Mouse (Mus musculus) embryonic facial prominence, embryonic 15.5 days (tissue): Measurements from ENCODE around the gene Polh. TPM values are rescaled to one million over a fixed set of nuclear protein-coding genes. Genes with fewer than 3 reads are reported as not detected.

Experiments
- ATAC-seq: fragments of 200-750 bp; cut with Nextera tagmentation; 2 replicates; pipeline ENCODE4 v1.8.0; 2017; ENCODE audit warnings: low read depth, moderate TSS enrichment; ENCODE audit not compliant: insufficient number of reproducible peaks, low FRiP score, low TSS enrichment
- H3K27ac ChIP-seq: fragments of 300-500 bp; sonication (generic); replicated peaks from 2 replicates; pipeline ENCODE4 v1.5.1; 2015; ENCODE audit warnings: mild to moderate bottlenecking, inconsistent platforms
- H3K27me3 ChIP-seq: fragments of 300-500 bp; sonication (generic); 2 replicates; pipeline ENCODE4 v1.6.1; 2015; ENCODE audit warnings: inconsistent platforms
- H3K36me3 ChIP-seq: fragments of 300-500 bp; sonication (generic); 2 replicates; pipeline ENCODE4 v1.6.1; 2015; ENCODE audit warnings: mild to moderate bottlenecking, inconsistent platforms
- H3K4me1 ChIP-seq: fragments of 300-500 bp; sonication (generic); 2 replicates; pipeline ENCODE4 v1.6.1; 2015; ENCODE audit warnings: inconsistent platforms
- H3K4me2 ChIP-seq: fragments of 300-500 bp; sonication (generic); replicated peaks from 2 replicates; pipeline ENCODE4 v1.6.1; 2015; ENCODE audit warnings: mild to moderate bottlenecking, inconsistent platforms
- H3K4me3 ChIP-seq: fragments of 300-500 bp; sonication (generic); replicated peaks from 2 replicates; pipeline ENCODE4 v1.5.1; 2015; ENCODE audit warnings: mild to moderate bottlenecking, inconsistent platforms
- H3K9ac ChIP-seq: fragments of 300-500 bp; sonication (generic); 2 replicates; pipeline ENCODE4 v1.6.1; 2015; ENCODE audit warnings: inconsistent platforms
- H3K9me3 ChIP-seq: fragments of 300-500 bp; sonication (generic); replicated peaks from 2 replicates; pipeline ENCODE4 v1.6.1; 2016; ENCODE audit warnings: inconsistent platforms
- WGBS: fragments of 180-500 bp; shearing (Covaris S2); methylation state at CpG from one replicate; pipeline ENCODE4 v1.1.7; 2015; 5-methylcytosine and 5-hydroxymethylcytosine counted together
- polyA plus RNA-seq: library from polyadenylated mRNA; unstranded; fragments of >200 nt; fragmentation: Nextera tagmentation; extraction: Ambion mirVana; gene quantifications from 2 replicates; pipeline ENCODE4 v1.2.1, GENCODE M21; 2015

Polh gene
- polyA plus RNA-seq, 1 experiment from 2014 or later = 20.2 TPM

GRCm38 (mm10) chr17:46159236-46159635, 43.2 kb downstream of the Polh start:
- Histone ChIP-seq H3K9ac (no peak overlapping the region), H3K27ac (no peak overlapping the region), H3K4me1 (peaks cover 18% of the 10 kb centered on the region), H3K9me3 (no peaks in the 10 kb centered on the region), H3K36me3 (peaks cover 6% of the 10 kb centered on the region), H3K27me3 (no peaks in the 10 kb centered on the region), H3K4me3 (0 out of 2 replicates have a peak overlapping the region, but pooled peaks have one; percentile 86), H3K4me2 (peak overlapping the region; percentile 83; the same call in 1 of the 2 replicates)
- 62% methylated on average over 2 of the region's 2 CpGs for WGBS
- no peak for ATAC-seq

GRCm38 (mm10) chr17:46157131-46157530, 45.3 kb downstream of the Polh start:
- Histone ChIP-seq H3K4me1 (peaks cover 13% of the 10 kb centered on the region), H3K36me3 (no peaks in the 10 kb centered on the region), H3K9me3 (no peaks in the 10 kb centered on the region), H3K4me3 (no peak overlapping the region), H3K4me2 (no peak overlapping the region), H3K27ac (no peak overlapping the region), H3K27me3 (no peaks in the 10 kb centered on the region), H3K9ac (no peak overlapping the region)
- ATAC-seq = no peak
- WGBS = 85% methylated on average over 8 of the region's 8 CpGs

DNA sequence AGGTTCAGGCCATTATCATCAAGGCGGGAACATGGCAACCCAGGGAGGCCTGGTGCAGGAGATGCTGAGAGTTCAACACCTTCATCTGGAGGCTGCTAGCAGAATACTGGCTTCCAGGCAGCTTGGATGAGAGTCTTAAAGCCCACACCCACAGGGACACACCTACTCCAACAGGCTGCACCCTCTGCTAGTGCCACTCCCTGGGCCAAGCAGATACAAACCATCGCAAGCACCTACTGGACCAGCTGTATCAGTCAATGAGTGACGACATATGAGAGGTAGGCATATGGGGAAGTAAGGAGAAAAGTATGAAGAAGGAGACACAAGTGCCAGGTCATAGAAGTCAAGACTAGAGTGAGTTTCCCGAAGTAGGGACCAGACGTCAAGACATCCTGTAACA, 45.8 kb downstream of the Polh start:
- Histone ChIP-seq H3K9me3 (no peaks in the 10 kb centered on the region), H3K4me1 (peaks cover 9% of the 10 kb centered on the region), H3K4me3 (no peak overlapping the region), H3K27ac (no peak overlapping the region), H3K36me3 (0 out of 2 replicates have a peak, but pooled peaks cover 1% of the 10 kb centered on the region), H3K27me3 (no peaks in the 10 kb centered on the region), H3K9ac (no peak overlapping the region), H3K4me2 (no peak overlapping the region)
- 85% methylated on average over 5 of the region's 5 CpGs for WGBS
- no peak for ATAC-seq

DNA sequence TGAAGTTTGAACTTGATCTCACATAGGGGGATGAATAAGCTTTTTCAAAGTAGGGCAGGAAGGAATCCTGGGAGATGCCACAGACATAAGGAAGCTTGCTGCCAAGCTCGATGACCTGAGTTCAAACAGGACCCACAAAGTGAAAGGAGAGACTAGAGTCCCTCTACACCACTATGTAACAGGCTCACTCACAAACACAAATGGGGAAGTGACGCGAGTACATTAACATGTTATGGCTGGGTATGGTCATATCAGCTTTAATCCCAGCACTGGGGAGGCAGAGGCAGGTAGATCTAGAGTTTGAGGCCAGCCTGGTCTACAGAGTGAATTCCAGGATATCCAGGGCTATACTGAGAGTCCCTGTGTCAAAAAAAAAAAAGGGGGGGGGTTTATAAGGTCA, 48.1 kb downstream of the Polh start:
- no peak overlapping the region for H3K4me2 ChIP-seq
- no peak overlapping the region for H3K4me3 ChIP-seq
- no peaks in the 10 kb centered on the region for H3K27me3 ChIP-seq
- H3K36me3 ChIP-seq = 0 out of 2 replicates have a peak, but pooled peaks cover 7% of the 10 kb centered on the region
- H3K9ac ChIP-seq = no peak overlapping the region
- no peaks in the 10 kb centered on the region for H3K9me3 ChIP-seq
- H3K4me1 ChIP-seq = peaks cover 7% of the 10 kb centered on the region
- WGBS = 92% methylated on average over 3 of the region's 3 CpGs
- no peak overlapping the region for H3K27ac ChIP-seq
- ATAC-seq = no peak

GRCm38 (mm10) chr17:46152847-46153782, 49.3 kb downstream of the Polh start, which contains the start of gene Mad2l1bp:
Gene Mad2l1bp (minus strand): TSS chr17:46153553.
- peak within 1 kb of the TSS; percentile 59 for H3K4me3 ChIP-seq
- ATAC-seq = peak; percentile 87
- no peaks in the 10 kb centered on the region for H3K9me3 ChIP-seq
- no peaks in the 10 kb centered on the region for H3K27me3 ChIP-seq
- H3K36me3 ChIP-seq = peaks cover 17% of the 10 kb centered on the region
- H3K4me2 ChIP-seq = peak within 1 kb of the TSS; percentile 76
- peak within 1 kb of the TSS; percentile 77 for H3K27ac ChIP-seq
- WGBS = 4% methylated on average over 33 of the region's 33 CpGs
- H3K9ac ChIP-seq = peak within 1 kb of the TSS; percentile 50
- peaks cover 7% of the 10 kb centered on the region for H3K4me1 ChIP-seq

DNA sequence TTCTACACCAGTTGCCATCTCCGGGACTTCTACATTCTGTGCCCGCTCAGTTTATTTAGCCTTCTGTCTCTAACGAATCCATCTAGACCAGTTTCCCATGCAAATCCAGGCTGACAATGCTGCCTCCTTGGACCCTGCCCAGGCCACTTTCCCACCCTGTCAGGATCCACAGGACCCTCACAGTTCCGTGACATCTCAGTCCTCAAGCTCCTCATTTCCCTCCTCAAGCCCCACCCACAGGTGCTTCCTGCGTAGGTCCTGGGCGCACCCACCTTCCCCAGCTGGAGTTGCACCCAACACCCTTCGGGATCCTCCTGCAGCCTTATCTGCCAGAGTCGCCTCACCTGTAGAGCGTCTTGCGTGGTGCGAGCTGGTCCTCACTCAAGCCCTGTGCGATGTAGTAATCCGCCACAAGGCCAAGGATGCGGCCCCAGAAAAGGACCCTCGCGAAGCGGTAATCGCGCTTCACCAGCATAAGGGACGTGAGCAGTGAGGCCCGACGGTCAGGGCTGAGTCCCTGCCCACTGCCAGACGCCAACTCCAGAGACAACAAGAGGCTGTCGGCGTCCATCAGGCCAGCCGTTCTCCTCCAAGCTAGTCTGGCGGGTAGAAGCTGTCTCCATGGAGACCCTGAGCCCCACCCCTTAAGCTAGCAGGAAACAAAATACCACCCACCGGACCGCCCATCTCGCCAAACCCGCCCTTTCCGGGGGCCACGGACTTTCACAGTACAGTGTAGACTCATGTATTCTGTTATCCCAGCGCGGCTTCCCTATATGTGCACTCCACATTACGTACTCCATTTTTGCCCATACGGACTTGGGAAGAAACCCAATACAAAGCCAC, 58.6 kb downstream of the Polh start, which contains the start of gene Rsph9:
Rsph9 (minus strand) TSS at position 639 of the 846 bp plus-strand sequence.
- no peaks in the 10 kb centered on the region for H3K27me3 ChIP-seq
- H3K9me3 ChIP-seq = no peaks in the 10 kb centered on the region
- peak within 1 kb of the TSS; percentile 33 for H3K9ac ChIP-seq
- peak within 1 kb of the TSS; percentile 57 for H3K4me3 ChIP-seq
- peaks cover 16% of the 10 kb centered on the region for H3K4me1 ChIP-seq
- WGBS = 6% methylated on average over 37 of the region's 37 CpGs
- H3K4me2 ChIP-seq = peak within 1 kb of the TSS; percentile 92
- 0 out of 2 replicates have a peak within 1 kb of the TSS, but pooled peaks have one; percentile 55 for H3K27ac ChIP-seq
- peaks cover 36% of the 10 kb centered on the region for H3K36me3 ChIP-seq
- ATAC-seq = peak; percentile 94

GRCm38 (mm10) chr17:46139872-46140271, 62.6 kb downstream of the Polh start:
- no peak overlapping the region for H3K9ac ChIP-seq
- no peak overlapping the region for H3K4me2 ChIP-seq
- H3K4me1 ChIP-seq = peaks cover 16% of the 10 kb centered on the region
- 87% methylated on average over 3 of the region's 3 CpGs for WGBS
- H3K9me3 ChIP-seq = no peaks in the 10 kb centered on the region
- no peak for ATAC-seq
- H3K27ac ChIP-seq = no peak overlapping the region
- H3K4me3 ChIP-seq = no peak overlapping the region
- no peaks in the 10 kb centered on the region for H3K36me3 ChIP-seq
- H3K27me3 ChIP-seq = no peaks in the 10 kb centered on the region

- no peaks in the 10 kb centered on the region for H3K9me3 ChIP-seq
- H3K36me3 ChIP-seq = no peaks in the 10 kb centered on the region
- no peak overlapping the region for H3K9ac ChIP-seq
- no peak overlapping the region for H3K4me3 ChIP-seq
- ATAC-seq = no peak
- no peaks in the 10 kb centered on the region for H3K27me3 ChIP-seq
- WGBS = 73% methylated on average over 8 of the region's 8 CpGs
- H3K4me1 ChIP-seq = peaks cover 7% of the 10 kb centered on the region
- no peak overlapping the region for H3K27ac ChIP-seq
- H3K4me2 ChIP-seq = no peak overlapping the region
Measured at GRCm38 (mm10) chr17:46138563-46139236, 63.7 kb downstream of the Polh start.

GRCm38 (mm10) chr17:46132862-46133261, 69.6 kb downstream of the Polh start:
- Histone ChIP-seq H3K27me3 (no peaks in the 10 kb centered on the region), H3K36me3 (peaks cover 17% of the 10 kb centered on the region), H3K9me3 (no peaks in the 10 kb centered on the region), H3K9ac (no peak overlapping the region), H3K4me2 (no peak overlapping the region), H3K27ac (no peak overlapping the region), H3K4me1 (0 out of 2 replicates have a peak, but pooled peaks cover 4% of the 10 kb centered on the region), H3K4me3 (no peak overlapping the region)
- WGBS = 72% methylated on average over 8 of the region's 8 CpGs
- no peak for ATAC-seq

DNA sequence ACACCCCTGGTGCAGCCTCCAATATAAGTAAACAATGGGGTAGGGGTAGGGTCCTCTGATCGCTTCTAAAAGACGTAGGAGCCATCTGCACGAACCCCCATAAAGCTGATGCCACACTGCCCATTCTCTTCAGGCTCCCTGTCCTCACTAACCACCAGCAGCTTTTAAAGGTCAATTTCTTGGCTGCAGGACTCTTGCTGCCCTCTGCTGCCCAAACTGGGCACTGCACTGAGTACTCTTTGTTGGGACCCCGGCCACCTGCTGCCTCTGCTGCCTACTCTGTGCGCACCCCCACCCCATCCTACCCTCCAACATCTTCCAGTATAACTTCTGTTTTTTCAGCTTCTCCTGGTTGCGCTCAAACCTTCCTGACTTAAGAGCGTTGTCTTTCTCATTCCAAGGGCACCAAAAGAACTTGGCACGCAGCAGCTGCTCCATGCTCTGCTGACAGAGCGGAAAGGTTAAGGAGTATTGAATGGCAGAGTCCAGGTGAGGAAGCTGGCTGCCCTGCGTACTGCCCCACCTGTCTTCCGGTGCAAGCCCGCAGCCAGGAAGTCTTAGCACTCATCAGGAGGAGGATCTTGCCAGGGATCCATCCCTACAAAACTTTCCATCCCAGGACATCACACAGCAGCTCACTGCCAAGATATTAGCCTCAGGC, 70.3 kb downstream of the Polh start:
- WGBS = 13% methylated on average over 12 of the region's 12 CpGs
- peaks cover 23% of the 10 kb centered on the region for H3K36me3 ChIP-seq
- H3K9me3 ChIP-seq = no peaks in the 10 kb centered on the region
- no peak overlapping the region for H3K4me2 ChIP-seq
- H3K27ac ChIP-seq = no peak overlapping the region
- H3K4me3 ChIP-seq = no peak overlapping the region
- H3K9ac ChIP-seq = no peak overlapping the region
- no peaks in the 10 kb centered on the region for H3K27me3 ChIP-seq
- ATAC-seq = no peak
- H3K4me1 ChIP-seq = 0 out of 2 replicates have a peak, but pooled peaks cover 4% of the 10 kb centered on the region
